Mouse (Mus musculus) MEL (cell line): ENCODE measurements around the gene Slc35e3.

Source experiments
- MEF2A ChIP-seq: IDR thresholded peaks from 2 replicates; pipeline ENCODE4 v1.6.1; 2014; ENCODE audit warnings: low read depth, mild to moderate bottlenecking, inconsistent platforms, low read length, improper control_type of control experiment; ENCODE audit not compliant: poor library complexity, insufficient replicate concordance, severe bottlenecking; ENCODE audit errors: extremely low read depth
- POLR2A ChIP-seq, 2 experiments: IDR thresholded peaks; 2 replicates each; pipeline ENCODE4 v1.6.1; 2011 to 2012; ENCODE audit warnings: low read length in 2 of 2, mild to moderate bottlenecking in 2 of 2, control low read depth in 1 of 2, improper control_type of control experiment in 1 of 2, low read depth in 1 of 2, moderate library complexity in 1 of 2; ENCODE audit not compliant: control insufficient read depth in 1 of 2, insufficient read depth in 1 of 2, poor library complexity in 1 of 2

DNA sequence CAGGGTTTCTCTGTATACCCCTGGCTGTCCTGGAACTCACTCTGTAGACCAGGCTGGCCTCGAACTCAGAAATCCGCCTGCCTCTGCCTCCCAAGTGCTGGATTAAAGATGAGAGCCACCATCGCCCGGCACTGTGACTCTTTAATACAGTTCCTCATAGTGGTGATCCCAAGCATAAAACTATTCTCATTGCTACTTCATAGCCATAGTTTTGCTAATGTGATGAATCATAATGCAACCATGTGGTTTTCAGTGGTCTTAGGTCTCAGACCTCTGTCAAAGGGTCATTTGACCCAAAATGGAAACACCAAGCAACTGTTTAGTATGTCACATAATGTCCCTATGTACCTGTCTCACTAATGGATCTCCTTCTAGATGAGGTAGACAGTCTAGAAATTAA lies 50.6 kb downstream of the Slc35e3 start:
- no peak for TF ChIP-seq MEF2A
- TF ChIP-seq POLR2A (IDR thresholded peaks at IDR 0.05; ENCODE audit: control insufficient read depth in 1 of 2, insufficient read depth in 1 of 2, low read depth in 1 of 2, low read length in 2 of 2, poor library complexity in 1 of 2), result no peak
